Mouse (Mus musculus): ENCODE data around the gene Cyb5d1.

The Cyb5d1 gene

GRCm38 (mm10) chr11:69415668-69416451 is 20.4 kb upstream of the Cyb5d1 start:
- DNase-seq = peak; percentile 67

GRCm38 (mm10) chr11:69415327-69415667 is 19.9 kb upstream of the Cyb5d1 start:
- peak; percentile 76 for DNase-seq

- DNase-seq = peak; percentile 27
Measured at GRCm38 (mm10) chr11:69414421-69415326, 19.2 kb upstream of the Cyb5d1 start.

GRCm38 (mm10) chr11:69413221-69414181 is 18.1 kb upstream of the Cyb5d1 start, which contains the start of gene Kdm6b:
Kdm6b (minus strand) TSS chr11:69413675.
- DNase-seq = peak; percentile 73

- DNase-seq = no peak
Measured at GRCm38 (mm10) chr11:69412548-69412947, 17.1 kb upstream of the Cyb5d1 start.

GRCm38 (mm10) chr11:69411538-69412203 is 16.2 kb upstream of the Cyb5d1 start:
- peak; percentile 61 for DNase-seq

GRCm38 (mm10) chr11:69411073-69411535 is 15.7 kb upstream of the Cyb5d1 start:
- peak; percentile 93 for DNase-seq

- no peak for DNase-seq
Measured at GRCm38 (mm10) chr11:69410310-69411072, 15.1 kb upstream of the Cyb5d1 start.

- no peak for DNase-seq
Measured at GRCm38 (mm10) chr11:69410045-69410309, 14.5 kb upstream of the Cyb5d1 start.

- peak; percentile 73 for DNase-seq
Measured at GRCm38 (mm10) chr11:69409378-69410044, 14.1 kb upstream of the Cyb5d1 start.

- DNase-seq = peak; percentile 82
Measured at GRCm38 (mm10) chr11:69408541-69409377, 13.3 kb upstream of the Cyb5d1 start.

GRCm38 (mm10) chr11:69407724-69408004 is 12.2 kb upstream of the Cyb5d1 start:
- DNase-seq = no peak

- DNase-seq = peak; percentile 34
Measured at GRCm38 (mm10) chr11:69406867-69407723, 11.7 kb upstream of the Cyb5d1 start.

GRCm38 (mm10) chr11:69406282-69406681 is 10.9 kb upstream of the Cyb5d1 start:
- DNase-seq = no peak

GRCm38 (mm10) chr11:69405397-69406200 is 10.2 kb upstream of the Cyb5d1 start:
- peak; percentile 30 for DNase-seq

- peak; percentile 34 for DNase-seq
Measured at GRCm38 (mm10) chr11:69404595-69405396, 9.4 kb upstream of the Cyb5d1 start.

Measured in cerebellum, adult 11 months (tissue).